Mouse (Mus musculus) heart, embryonic 16.5 days (tissue): Measurements from ENCODE around the gene Ppp2r1a. TPM values are rescaled to one million over a fixed set of nuclear protein-coding genes. Genes with fewer than 3 reads are reported as not detected.
A peak's percentile ranks its signal among the peaks of the same experiment; 100 is the strongest.

Experiments
- ATAC-seq: fragments of 200-750 bp; cut with Nextera tagmentation; replicated peaks from 2 replicates; pipeline ENCODE4 v1.8.0; 2017; ENCODE audit warnings: moderate number of reproducible peaks; ENCODE audit not compliant: insufficient read depth, low FRiP score; ENCODE audit errors: extremely low read depth
- H3K27ac ChIP-seq: fragments of 300-500 bp; sonication (generic); 2 replicates; pipeline ENCODE4 v1.5.1; 2014; ENCODE audit warnings: mild to moderate bottlenecking, low read length, control low read depth, moderate library complexity
- H3K27me3 ChIP-seq: fragments of 300-500 bp; sonication (generic); 2 replicates; pipeline ENCODE4 v1.6.1; 2014; ENCODE audit warnings: low read length, mixed read lengths; ENCODE audit not compliant: control insufficient read depth, insufficient read depth
- H3K36me3 ChIP-seq: fragments of 300-500 bp; sonication (generic); 2 replicates; pipeline ENCODE4 v1.6.1; 2014; ENCODE audit not compliant: control insufficient read depth, insufficient read depth
- H3K4me1 ChIP-seq: fragments of 300-500 bp; sonication (generic); 2 replicates; pipeline ENCODE4 v1.6.1; 2014; ENCODE audit warnings: low read length, mixed read lengths; ENCODE audit not compliant: control insufficient read depth, insufficient read depth
- H3K4me2 ChIP-seq: fragments of 300-500 bp; sonication (generic); 2 replicates; pipeline ENCODE4 v1.6.1; 2014; ENCODE audit warnings: low read depth, mild to moderate bottlenecking, control low read depth, low read length
- H3K4me3 ChIP-seq: fragments of 300-500 bp; sonication (generic); 2 replicates; pipeline ENCODE4 v1.5.1; 2014; ENCODE audit warnings: mild to moderate bottlenecking, control low read depth, low read length
- H3K9ac ChIP-seq: fragments of 300-500 bp; sonication (generic); 2 replicates; pipeline ENCODE4 v1.6.1; 2014; ENCODE audit warnings: low read length, control low read depth
- H3K9me3 ChIP-seq: fragments of 300-500 bp; sonication (generic); replicated peaks from 2 replicates; pipeline ENCODE4 v1.6.1; 2016; ENCODE audit warnings: low read length; ENCODE audit not compliant: control insufficient read depth
- WGBS: fragments of 180-500 bp; shearing (Covaris S2); extraction: QIAGEN DNeasy Blood & Tissue Kit; methylation state at CpG from one replicate; pipeline ENCODE4 v1.1.7; 2014; 5-methylcytosine and 5-hydroxymethylcytosine counted together
- polyA plus RNA-seq: library from polyadenylated mRNA; unstranded; fragments of >200 nt; fragmentation: Nextera tagmentation; extraction: Ambion mirVana; gene quantifications from 2 replicates; pipeline ENCODE4 v1.2.1, GENCODE M21; 2015

The Ppp2r1a gene
- 349 and 354 TPM in 2 replicates for polyA plus RNA-seq

DNA sequence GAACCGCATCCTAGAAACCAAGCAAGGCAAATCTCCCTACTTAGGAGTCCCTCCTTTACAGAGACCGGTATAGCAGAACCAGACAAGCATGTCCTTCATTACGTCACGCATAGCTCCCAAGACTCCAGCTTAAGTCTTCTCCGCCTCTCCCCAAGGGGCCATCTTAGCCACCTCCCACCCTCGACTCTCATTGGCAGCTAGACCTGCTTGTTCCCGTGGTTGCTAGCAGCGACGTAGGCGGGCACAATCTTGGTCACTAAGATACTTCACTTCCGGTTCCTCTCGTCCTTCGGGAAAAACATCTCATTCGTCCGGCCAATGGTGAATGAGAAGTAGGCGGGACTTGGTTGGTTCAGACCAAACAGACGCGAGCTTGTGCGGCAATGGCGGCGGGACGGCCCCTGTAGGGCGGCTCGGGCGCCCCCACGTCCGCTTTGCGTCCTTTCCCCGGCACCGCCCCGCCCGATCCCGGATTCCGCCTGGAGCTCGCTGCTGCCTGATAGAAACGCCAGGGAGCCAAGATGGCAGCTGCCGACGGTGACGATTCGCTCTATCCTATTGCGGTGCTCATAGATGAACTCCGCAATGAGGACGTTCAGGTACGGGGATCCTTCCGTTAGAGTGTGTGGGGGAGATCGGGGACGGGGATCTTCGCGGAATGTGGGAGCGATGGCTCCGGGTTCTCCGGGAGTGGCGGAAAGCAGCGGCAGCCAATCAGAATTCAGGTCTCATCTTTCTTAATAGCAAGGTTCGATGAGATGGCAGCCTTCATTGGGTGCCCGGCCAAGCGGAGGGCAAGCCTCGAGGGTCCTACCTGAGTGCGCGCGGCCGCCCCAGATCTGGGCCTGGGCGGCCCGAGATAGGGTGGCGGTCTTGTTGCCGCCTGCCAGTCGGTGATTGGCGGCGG, at the start of gene Ppp2r1a:
TSS of gene Ppp2r1a (plus strand) at position 327 of the 907 bp plus-strand sequence.
- peak; percentile 98 for ATAC-seq

GRCm38 (mm10) chr17:20904991-20905390, 40.1 kb upstream of the Ppp2r1a start, which contains the start of gene Vmn1r231:
Gene Vmn1r231, minus strand, starts transcription at chr17:20905091.
- Histone ChIP-seq H3K4me1 (no peaks in the 10 kb centered on the region), H3K4me3 (no peak within 1 kb of the TSS), H3K27ac (no peak within 1 kb of the TSS), H3K27me3 (no peaks in the 10 kb centered on the region), H3K4me2 (no peak within 1 kb of the TSS), H3K9me3 (no peaks in the 10 kb centered on the region), H3K9ac (no peak within 1 kb of the TSS), H3K36me3 (no peaks in the 10 kb centered on the region)
- ATAC-seq: no peak
- WGBS: 53% methylated on average over 2 of the region's 2 CpGs

More for the DNA sequence above, at the start of gene Ppp2r1a:
- H3K9ac ChIP-seq: peak within 1 kb of the TSS; percentile 86
- H3K36me3 ChIP-seq: no peaks in the 10 kb centered on the region
- peak within 1 kb of the TSS; percentile 69 for H3K4me2 ChIP-seq
- no peaks in the 10 kb centered on the region for H3K9me3 ChIP-seq
- H3K27ac ChIP-seq: peak within 1 kb of the TSS; percentile 96
- H3K4me1 ChIP-seq: peaks cover 29% of the 10 kb centered on the region
- WGBS: under 1% methylated on average over 69 of the region's 69 CpGs
- no peaks in the 10 kb centered on the region for H3K27me3 ChIP-seq
- H3K4me3 ChIP-seq: peak within 1 kb of the TSS; percentile 81

- 44% methylated on average over 1 of the region's 1 CpGs for WGBS
- Histone ChIP-seq H3K4me2 (no peak within 1 kb of the TSS), H3K27ac (no peak within 1 kb of the TSS), H3K27me3 (no peaks in the 10 kb centered on the region), H3K9me3 (no peaks in the 10 kb centered on the region), H3K4me3 (no peak within 1 kb of the TSS), H3K4me1 (no peaks in the 10 kb centered on the region), H3K36me3 (no peaks in the 10 kb centered on the region), H3K9ac (no peak within 1 kb of the TSS)
- ATAC-seq: no peak
These were observed 25.5 kb upstream of the Ppp2r1a start, which contains the start of gene Vmn1r232 for GRCm38 (mm10) chr17:20919614-20920013. Gene Vmn1r232, minus strand, starts transcription at chr17:20919714.

DNA sequence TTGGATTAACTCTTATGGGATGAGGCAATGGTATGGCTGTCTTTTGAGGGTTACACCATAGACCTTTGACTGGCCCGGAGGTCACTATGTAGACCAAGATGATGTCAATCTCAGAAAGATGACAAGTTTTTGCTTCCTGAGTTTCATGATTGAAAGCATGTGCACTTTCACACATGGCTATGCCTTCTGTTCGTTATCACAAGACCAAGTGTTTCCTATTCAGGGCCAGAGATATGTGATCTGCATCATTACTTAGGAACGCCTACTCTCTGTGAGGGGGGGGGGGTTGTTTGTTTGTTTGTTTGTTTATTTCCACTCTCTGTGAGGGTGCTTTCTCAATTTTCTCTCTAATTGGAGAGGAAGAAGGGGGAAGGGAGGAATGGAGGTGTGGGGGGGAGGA, 885 bp upstream of the Ppp2r1a start:
- Histone ChIP-seq H3K4me1 (peaks cover 24% of the 10 kb centered on the region), H3K36me3 (no peaks in the 10 kb centered on the region), H3K27me3 (no peaks in the 10 kb centered on the region), H3K9ac (peak overlapping the region; percentile 86), H3K4me2 (peak overlapping the region; percentile 69), H3K4me3 (peak overlapping the region; percentile 78), H3K9me3 (no peaks in the 10 kb centered on the region), H3K27ac (peak overlapping the region; percentile 96)
- 57% methylated on average over 3 of the region's 3 CpGs for WGBS
- no peak for ATAC-seq

- Histone ChIP-seq H3K9me3 (no peaks in the 10 kb centered on the region), H3K27me3 (no peaks in the 10 kb centered on the region), H3K4me3 (peak overlapping the region; percentile 81), H3K36me3 (no peaks in the 10 kb centered on the region), H3K9ac (peak overlapping the region; percentile 75), H3K27ac (peak overlapping the region; percentile 88), H3K4me1 (peaks cover 31% of the 10 kb centered on the region), H3K4me2 (peak overlapping the region; percentile 68)
- ATAC-seq: no peak
- WGBS: under 1% methylated on average over 13 of the region's 13 CpGs
These were observed 985 bp downstream of the Ppp2r1a start for GRCm38 (mm10) chr17:20946026-20946565.

- Histone ChIP-seq H3K4me1 (peaks cover 31% of the 10 kb centered on the region), H3K27ac (peak overlapping the region; percentile 88; the same call in 1 of the 2 replicates), H3K9me3 (no peaks in the 10 kb centered on the region), H3K4me3 (peak overlapping the region; percentile 81), H3K9ac (peak overlapping the region; percentile 75), H3K4me2 (peak overlapping the region; percentile 68), H3K36me3 (peaks cover 3% of the 10 kb centered on the region; the same call in 1 of the 2 replicates), H3K27me3 (no peaks in the 10 kb centered on the region)
- ATAC-seq: no peak
These were observed 1.5 kb downstream of the Ppp2r1a start for GRCm38 (mm10) chr17:20946636-20947035.

- Histone ChIP-seq H3K9me3 (no peaks in the 10 kb centered on the region), H3K27me3 (no peaks in the 10 kb centered on the region), H3K36me3 (peaks cover 96% of the 10 kb centered on the region), H3K4me2 (no peak overlapping the region), H3K4me1 (no peaks in the 10 kb centered on the region), H3K27ac (no peak overlapping the region), H3K4me3 (no peak overlapping the region), H3K9ac (no peak overlapping the region)
- WGBS: 94% methylated on average over 5 of the region's 5 CpGs
- ATAC-seq: no peak
These were observed 15.3 kb downstream of the Ppp2r1a start for GRCm38 (mm10) chr17:20960386-20960785.

GRCm38 (mm10) chr17:20965421-20965820, 20.3 kb downstream of the Ppp2r1a start:
- ATAC-seq: no peak
- Histone ChIP-seq H3K4me2 (no peak overlapping the region), H3K4me3 (no peak overlapping the region), H3K4me1 (no peaks in the 10 kb centered on the region), H3K36me3 (peaks cover 83% of the 10 kb centered on the region), H3K27me3 (no peaks in the 10 kb centered on the region), H3K9me3 (no peaks in the 10 kb centered on the region), H3K9ac (no peak overlapping the region), H3K27ac (no peak overlapping the region)
- WGBS: 86% methylated on average over 4 of the region's 4 CpGs

DNA sequence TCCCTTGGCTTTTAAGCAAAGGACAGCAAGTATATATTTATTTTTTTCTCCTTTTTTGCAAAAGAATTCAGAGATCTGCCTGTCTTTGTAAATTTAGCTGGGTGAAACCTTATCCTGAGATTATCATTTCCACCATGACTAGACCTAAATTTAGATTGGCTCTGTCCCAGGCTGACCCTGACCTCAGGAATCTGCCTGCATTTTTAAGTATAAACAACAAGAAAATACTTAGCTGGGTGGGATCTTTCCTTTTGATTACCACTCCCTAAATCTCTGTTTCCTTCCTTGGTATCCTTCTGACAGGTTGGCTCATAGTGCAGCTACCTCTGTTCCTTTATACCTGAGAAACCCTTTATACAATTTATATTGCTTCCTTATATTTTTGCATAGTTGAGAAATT, 21.6 kb downstream of the Ppp2r1a start:
- no peak overlapping the region for H3K9ac ChIP-seq
- no peaks in the 10 kb centered on the region for H3K9me3 ChIP-seq
- no peak for ATAC-seq
- no peaks in the 10 kb centered on the region for H3K4me1 ChIP-seq
- H3K27ac ChIP-seq: no peak overlapping the region
- no peak overlapping the region for H3K4me3 ChIP-seq
- H3K4me2 ChIP-seq: no peak overlapping the region
- peaks cover 70% of the 10 kb centered on the region for H3K36me3 ChIP-seq
- no peaks in the 10 kb centered on the region for H3K27me3 ChIP-seq
